8 mouse cellular contexts compared by ENCODE assay signal in genomic region chr8:20380590-20381238, GRCm38 (mm10). TPM values are rescaled to one million over a fixed set of nuclear protein-coding genes. Genes with fewer than 3 reads are reported as not detected.
DNase-seq lines count a peak whose midpoint lies in the region; ATAC-seq and TF ChIP-seq lines count a peak whose summit lies in the region.
"Not testable (repeated sequence)": the region's sequence is repeated elsewhere in the genome, so short reads cannot be mapped to it uniquely, and the experiment has no call there.

No protein-coding gene starts in this region.

- not testable (repeated sequence) for H3K36me3 ChIP-seq in forebrain, embryonic 12.5 days (replicated peaks); hindbrain, embryonic 16.5 days (ENCODE audit: control insufficient read depth, insufficient read depth, low read length); lung, embryonic 15.5 days; neural tube, embryonic 11.5 days (ENCODE audit: control insufficient read depth, insufficient read depth, low read length); thymus, adult 2 months (ENCODE audit: control insufficient read depth, insufficient read depth, low read length)

- not testable (repeated sequence) for TF ChIP-seq CTCF in thymus, adult 2 months (IDR thresholded peaks at IDR 0.05; ENCODE audit: borderline replicate concordance, control insufficient read depth, extremely low read depth, insufficient read depth, low read length, poor library complexity)

- 85% methylated on average over 7 of the region's 7 CpGs for WGBS in forebrain, embryonic 12.5 days
- WGBS in hindbrain, embryonic 16.5 days, result 90% methylated on average over 7 of the region's 7 CpGs
- 71% methylated on average over 7 of the region's 7 CpGs for WGBS in lung, embryonic 15.5 days
- WGBS in neural tube, embryonic 11.5 days, result 85% methylated on average over 7 of the region's 7 CpGs
- WGBS in thymus, adult 2 months, result 90% methylated on average over 7 of the region's 7 CpGs

- H3K9ac ChIP-seq in forebrain, embryonic 12.5 days; hindbrain, embryonic 16.5 days (ENCODE audit: low read depth, low read length); lung, embryonic 15.5 days; neural tube, embryonic 11.5 days (ENCODE audit: low read length): not testable (repeated sequence)

- not testable (repeated sequence) for H3K27me3 ChIP-seq in forebrain, embryonic 12.5 days; hindbrain, embryonic 16.5 days (replicated peaks; ENCODE audit: control insufficient read depth, insufficient read depth, low read length); lung, embryonic 15.5 days; neural tube, embryonic 11.5 days (ENCODE audit: control insufficient read depth, insufficient read depth, low read length); thymus, adult 2 months (ENCODE audit: control insufficient read depth, insufficient read depth, low read length)

- ATAC-seq in cerebellum, adult (ENCODE audit: insufficient number of reproducible peaks, low FRiP score, low TSS enrichment), result peak; percentile 91
- peak; percentile 72 for ATAC-seq in forebrain, embryonic 12.5 days (ENCODE audit: low FRiP score)
- ATAC-seq in hindbrain, embryonic 16.5 days, result peak; percentile 88
- peak; percentile 86 for ATAC-seq in lung, embryonic 15.5 days (ENCODE audit: borderline replicate concordance, extremely low read depth, low FRiP score, low TSS enrichment)
- ATAC-seq in neural tube, embryonic 11.5 days (ENCODE audit: insufficient read depth, low FRiP score, low TSS enrichment), result peak; percentile 67

- H3K4me2 ChIP-seq in forebrain, embryonic 12.5 days; hindbrain, embryonic 16.5 days (ENCODE audit: low read length); lung, embryonic 15.5 days; neural tube, embryonic 11.5 days (ENCODE audit: low read depth): not testable (repeated sequence)

- not testable (repeated sequence) for H3K4me1 ChIP-seq in forebrain, embryonic 12.5 days; hindbrain, embryonic 16.5 days (ENCODE audit: control insufficient read depth, insufficient read depth, low read depth, low read length); lung, embryonic 15.5 days; neural tube, embryonic 11.5 days (ENCODE audit: control insufficient read depth, insufficient read depth, low read length); thymus, adult 2 months (replicated peaks; ENCODE audit: control insufficient read depth, insufficient read depth, low read length)

- not testable (repeated sequence) for TF ChIP-seq POLR2A in thymus, adult 2 months (IDR thresholded peaks at IDR 0.05; ENCODE audit: control insufficient read depth, extremely low read depth, insufficient read depth, low read length, poor library complexity)

- H3K27ac ChIP-seq in forebrain, embryonic 12.5 days; hindbrain, embryonic 16.5 days (ENCODE audit: low read depth, low read length); lung, embryonic 15.5 days; neural tube, embryonic 11.5 days (ENCODE audit: low read depth, low read length); thymus, adult 2 months (ENCODE audit: control insufficient read depth, insufficient read depth, low read length): not testable (repeated sequence)

- DNase-seq in heart, adult 11 months, result peak; percentile 97
- peak; percentile 13 to 24 for DNase-seq in layer of hippocampus, postnatal 10 days (ENCODE audit: low spot score in 2 of 2)
- DNase-seq in neural tube, embryonic 11.5 days (ENCODE audit: low spot score), result not testable (repeated sequence)
- peak; percentile 6 for DNase-seq in thymus, adult 2 months

- not testable (repeated sequence) for H3K4me3 ChIP-seq in forebrain, embryonic 12.5 days (replicated peaks); hindbrain, embryonic 16.5 days (ENCODE audit: low read length); lung, embryonic 15.5 days; neural tube, embryonic 11.5 days (ENCODE audit: low read depth, low read length); thymus, adult 2 months (ENCODE audit: control insufficient read depth, insufficient read depth, low read length)

- H3K9me3 ChIP-seq in forebrain, embryonic 12.5 days; hindbrain, embryonic 16.5 days (ENCODE audit: control insufficient read depth, low read length); lung, embryonic 15.5 days; neural tube, embryonic 11.5 days (ENCODE audit: control insufficient read depth, low read length): not testable (repeated sequence)

RNA-seq across cellular contexts. Expression of gene Gm15319, which starts 17.7 kb away (rescaled TPM):
- not detected in 2 replicates for polyA plus RNA-seq in forebrain, embryonic 12.5 days (2016; fragmentation: Nextera tagmentation; extraction: Ambion mirVana)
- 0.16 TPM in 1 of 2 replicates, not detected in the other for polyA plus RNA-seq in hindbrain, embryonic 16.5 days (2015; fragmentation: Nextera tagmentation; extraction: Ambion mirVana)
- total RNA-seq in layer of hippocampus, postnatal 10 days (2021), result under 1 TPM; 0.69 TPM
- 0.10 TPM in 1 of 2 replicates, not detected in the other for polyA plus RNA-seq in lung, embryonic 15.5 days (2015; fragmentation: Nextera tagmentation; extraction: Ambion mirVana)
- polyA plus RNA-seq in neural tube, embryonic 11.5 days (2014; fragmentation: Nextera tagmentation; extraction: Ambion mirVana), result not detected in 2 replicates
- not detected in 2 replicates for polyA plus RNA-seq in thymus, adult 2 months (2012; rRNA removed)
